Mouse (Mus musculus): ENCODE data around the gene Gripap1.

The Gripap1 gene

GRCm38 (mm10) chrX:7789542-7790136 is at the start of gene Gripap1:
Gene Gripap1 (plus strand): TSS chrX:7789765.
- peak; percentile 75 to 81 for DNase-seq

GRCm38 (mm10) chrX:7740082-7740819 is 49.3 kb upstream of the Gripap1 start:
- DNase-seq: peak; percentile 75 to 81

- peak; percentile 30 to 45 for DNase-seq
Observed at GRCm38 (mm10) chrX:7741103-7741502, 48.5 kb upstream of the Gripap1 start.

- DNase-seq: no peak
Observed at GRCm38 (mm10) chrX:7743470-7743869, 46.1 kb upstream of the Gripap1 start.

GRCm38 (mm10) chrX:7744940-7745339 is 44.6 kb upstream of the Gripap1 start:
- DNase-seq: no peak

- DNase-seq: no peak
Observed at GRCm38 (mm10) chrX:7745429-7745828, 44.1 kb upstream of the Gripap1 start.

- DNase-seq: peak; percentile 64 to 78
Observed at GRCm38 (mm10) chrX:7750432-7751116, 39.0 kb upstream of the Gripap1 start, which contains the start of gene Ccdc120. Gene Ccdc120 (minus strand): TSS chrX:7750905.

GRCm38 (mm10) chrX:7753627-7754026 is 35.9 kb upstream of the Gripap1 start:
- peak in 1 of 2 experiments; percentile 34 for DNase-seq

GRCm38 (mm10) chrX:7762137-7762920 is 27.2 kb upstream of the Gripap1 start, which contains the start of gene Tfe3:
Gene Tfe3 (plus strand): TSS chrX:7762560.
- DNase-seq: peak; percentile 96 to 97

GRCm38 (mm10) chrX:7762921-7763197 is 26.7 kb upstream of the Gripap1 start:
- DNase-seq: no peak

GRCm38 (mm10) chrX:7763631-7764393 is 25.8 kb upstream of the Gripap1 start:
- peak; percentile 65 to 66 for DNase-seq

GRCm38 (mm10) chrX:7764657-7765280 is 24.8 kb upstream of the Gripap1 start:
- no peak for DNase-seq

- DNase-seq: peak in 1 of 2 experiments; percentile 6
Observed at GRCm38 (mm10) chrX:7765281-7765670, 24.3 kb upstream of the Gripap1 start.

GRCm38 (mm10) chrX:7765764-7766163 is 23.8 kb upstream of the Gripap1 start:
- DNase-seq: peak; percentile 83 to 87

GRCm38 (mm10) chrX:7769302-7770017 is 20.1 kb upstream of the Gripap1 start:
- DNase-seq: no peak

- no peak for DNase-seq
Observed at GRCm38 (mm10) chrX:7772766-7773165, 16.8 kb upstream of the Gripap1 start.

GRCm38 (mm10) chrX:7775501-7776205 is 13.9 kb upstream of the Gripap1 start:
- no peak for DNase-seq

- peak; percentile 25 to 39 for DNase-seq
Observed at GRCm38 (mm10) chrX:7776329-7777082, 13.1 kb upstream of the Gripap1 start.

GRCm38 (mm10) chrX:7778450-7779244 is 10.9 kb upstream of the Gripap1 start:
- no peak for DNase-seq

All from lung, adult 18-20 months (tissue).